Mouse (Mus musculus) liver, embryonic 14.5 days (tissue): ENCODE results near the gene 4931417E11Rik. TPM values are rescaled to one million over a fixed set of nuclear protein-coding genes. Genes with fewer than 3 reads are reported as not detected.

ENCODE experiments used
- ATAC-seq: fragments of 200-750 bp; cut with Nextera tagmentation; 2 replicates; pipeline ENCODE4 v1.8.0; 2017; ENCODE audit warnings: moderate number of reproducible peaks, mild to moderate bottlenecking, moderate library complexity; ENCODE audit not compliant: insufficient read depth
- DNase-seq, 3 experiments: peaks; one replicate each; pipeline ENCODE4 v3.0.0-alpha.2; 2012 to 2013; ENCODE audit warnings: low read depth in 3 of 3, low spot score in 3 of 3
- H3K27ac ChIP-seq: fragments of 300-500 bp; sonication (generic); 2 replicates; pipeline ENCODE4 v1.5.1; 2014; ENCODE audit warnings: moderate library complexity, mild to moderate bottlenecking, control low read depth, inconsistent platforms
- H3K27me3 ChIP-seq: fragments of 300-500 bp; sonication (generic); 2 replicates; pipeline ENCODE4 v1.6.1; 2014; ENCODE audit warnings: mild to moderate bottlenecking, low read length, moderate library complexity; ENCODE audit not compliant: control insufficient read depth, insufficient read depth
- H3K36me3 ChIP-seq: fragments of 300-500 bp; sonication (generic); replicated peaks from 2 replicates; pipeline ENCODE4 v1.6.1; 2014; ENCODE audit warnings: low read depth; ENCODE audit not compliant: control insufficient read depth, insufficient read depth
- H3K4me1 ChIP-seq, 2 experiments: fragments of 200-500 bp in 1 of 2; fragments of 300-500 bp in 1 of 2; sonication (generic) in 1 of 2; replicated peaks; 2 replicates each; pipeline ENCODE4 v1.6.1; 2012 to 2014; ENCODE audit warnings: antibody characterized with exemption in 1 of 2, inconsistent platforms in 1 of 2, low read length in 1 of 2; ENCODE audit not compliant: control insufficient read depth in 2 of 2, insufficient read depth in 2 of 2
- H3K4me2 ChIP-seq: fragments of 300-500 bp; sonication (generic); 2 replicates; pipeline ENCODE4 v1.6.1; 2014; ENCODE audit warnings: low read depth, mild to moderate bottlenecking, control low read depth, moderate library complexity
- H3K4me3 ChIP-seq, 2 experiments: fragments of 200-500 bp in 1 of 2; fragments of 300-500 bp in 1 of 2; sonication (generic) in 1 of 2; 2 replicates each; pipeline ENCODE4 v1.5.1; 2012 to 2014; ENCODE audit warnings: low read depth in 2 of 2, low read length in 2 of 2, mild to moderate bottlenecking in 2 of 2, control low read depth in 1 of 2, inconsistent platforms in 1 of 2, moderate library complexity in 1 of 2; ENCODE audit not compliant: insufficient read depth in 1 of 2
- H3K9ac ChIP-seq: fragments of 300-500 bp; sonication (generic); replicated peaks from 2 replicates; pipeline ENCODE4 v1.6.1; 2014; ENCODE audit warnings: mild to moderate bottlenecking, control low read depth, moderate library complexity
- H3K9me3 ChIP-seq: fragments of 300-500 bp; sonication (generic); 2 replicates; pipeline ENCODE4 v1.6.1; 2016; ENCODE audit warnings: low read length, mixed read lengths; ENCODE audit not compliant: control insufficient read depth
- CTCF ChIP-seq: IDR thresholded peaks from 2 replicates; pipeline ENCODE4 v1.5.1; 2016; ENCODE audit warnings: antibody characterized with exemption, low read depth, control low read depth
- EP300 ChIP-seq: IDR thresholded peaks from 2 replicates; pipeline ENCODE4 v1.6.1; 2016; ENCODE audit warnings: antibody characterized with exemption, low read depth
- WGBS: fragments of 180-500 bp; shearing (Covaris S2); extraction: QIAGEN DNeasy Blood & Tissue Kit; methylation state at CpG from one replicate; pipeline ENCODE4 v1.1.7; 2014; ENCODE audit not compliant: insufficient replicate concordance; 5-methylcytosine and 5-hydroxymethylcytosine counted together
- polyA plus RNA-seq, 2 experiments: library from polyadenylated mRNA; depleted of rRNA in 1 of 2; stranded (reverse) in 1 of 2; unstranded in 1 of 2; fragments of >200 nt; fragmentation: Nextera tagmentation in 1 of 2; extraction: Ambion mirVana in 1 of 2; gene quantifications; 2 replicates each; pipeline versions ENCODE4 v1.2.1 to v1.2.3; 2012 to 2014

The 4931417E11Rik gene
- polyA plus RNA-seq, 2 experiments = not detected

- no peak for TF ChIP-seq EP300
- no peak for TF ChIP-seq CTCF
- Histone ChIP-seq H3K4me1 (no peaks in the 10 kb centered on the region), H3K27ac (no peak overlapping the region), H3K4me2 (no peak overlapping the region), H3K27me3 (no peaks in the 10 kb centered on the region), H3K36me3 (no peaks in the 10 kb centered on the region), H3K9ac (no peak overlapping the region), H3K4me3 (no peak overlapping the region), H3K9me3 (no peaks in the 10 kb centered on the region)
- ATAC-seq (no peak), DNase-seq (no peak)
- 80% methylated on average over 1 of the region's 1 CpGs for WGBS
Observed at GRCm38 (mm10) chr6:73490524-73490923, 21.1 kb upstream of the 4931417E11Rik start.

DNA sequence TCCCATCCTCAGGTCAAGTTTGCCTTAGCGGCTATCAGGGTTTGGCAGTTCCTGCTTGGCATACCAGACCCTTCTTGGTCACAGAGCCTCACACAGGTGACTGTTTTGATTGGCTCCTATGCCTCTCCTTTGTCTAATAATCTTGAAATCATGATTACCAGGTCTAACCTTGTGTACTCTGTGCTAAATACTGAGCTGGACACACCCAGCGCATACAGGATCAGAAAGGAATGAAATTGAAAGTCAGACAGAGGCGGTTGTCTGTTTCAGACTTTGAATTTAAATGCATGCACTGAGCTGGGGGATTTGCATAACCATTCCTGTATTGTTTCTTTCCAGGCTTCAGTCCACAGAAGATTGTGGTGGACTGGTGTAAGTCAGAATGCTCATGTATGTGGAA, 16.1 kb upstream of the 4931417E11Rik start:
- H3K9ac ChIP-seq = no peak overlapping the region
- H3K9me3 ChIP-seq = no peaks in the 10 kb centered on the region
- H3K27me3 ChIP-seq = no peaks in the 10 kb centered on the region
- H3K4me1 ChIP-seq = no peaks in the 10 kb centered on the region
- TF ChIP-seq CTCF = no peak
- no peak for TF ChIP-seq EP300
- no peaks in the 10 kb centered on the region for H3K36me3 ChIP-seq
- ATAC-seq (no peak), DNase-seq (no peak)
- no peak overlapping the region for H3K4me2 ChIP-seq
- H3K27ac ChIP-seq = no peak overlapping the region
- no peak overlapping the region for H3K4me3 ChIP-seq
- 63% methylated on average over 3 of the region's 3 CpGs for WGBS

- Histone ChIP-seq H3K36me3 (no peaks in the 10 kb centered on the region), H3K4me3 (no peak overlapping the region), H3K27me3 (no peaks in the 10 kb centered on the region), H3K27ac (no peak overlapping the region), H3K4me2 (no peak overlapping the region), H3K9me3 (no peaks in the 10 kb centered on the region), H3K9ac (no peak overlapping the region), H3K4me1 (no peaks in the 10 kb centered on the region)
- DNase-seq (no peak), ATAC-seq (no peak)
- TF ChIP-seq CTCF (no peak), EP300 (no peak)
- 41% methylated on average over 3 of the region's 3 CpGs for WGBS
Observed at GRCm38 (mm10) chr6:73466084-73466483, 3.4 kb downstream of the 4931417E11Rik start.

DNA sequence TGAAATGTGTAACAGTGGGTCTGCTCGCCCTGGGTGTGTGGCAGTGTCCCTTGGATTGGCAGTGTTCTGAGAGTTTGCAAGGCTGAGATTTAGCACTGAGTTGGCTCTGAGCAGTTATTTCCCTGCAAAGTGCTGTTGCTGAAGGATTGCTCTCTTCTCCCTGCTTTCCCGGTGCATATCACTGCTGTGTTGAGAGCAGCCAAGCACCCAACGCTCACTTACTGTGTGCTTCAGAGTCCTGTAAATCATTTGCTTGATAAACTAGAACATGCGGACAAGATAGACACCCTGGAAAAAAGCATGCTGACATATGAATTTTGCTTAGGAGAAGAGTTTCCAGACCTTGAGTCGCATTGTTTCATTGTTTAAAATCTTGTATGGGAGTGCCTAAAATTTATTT, 6.9 kb downstream of the 4931417E11Rik start:
- 55% methylated on average over 5 of the region's 5 CpGs for whole genome bisulfite sequencing
- TF ChIP-seq CTCF (no peak), EP300 (no peak)
- Histone ChIP-seq H3K36me3 (no peaks in the 10 kb centered on the region), H3K4me2 (no peak overlapping the region), H3K27ac (no peak overlapping the region), H3K9ac (no peak overlapping the region), H3K9me3 (no peaks in the 10 kb centered on the region), H3K4me1 (no peaks in the 10 kb centered on the region), H3K4me3 (no peak overlapping the region), H3K27me3 (no peaks in the 10 kb centered on the region)
- DNase-seq = no peak
- ATAC-seq = no peak

DNA sequence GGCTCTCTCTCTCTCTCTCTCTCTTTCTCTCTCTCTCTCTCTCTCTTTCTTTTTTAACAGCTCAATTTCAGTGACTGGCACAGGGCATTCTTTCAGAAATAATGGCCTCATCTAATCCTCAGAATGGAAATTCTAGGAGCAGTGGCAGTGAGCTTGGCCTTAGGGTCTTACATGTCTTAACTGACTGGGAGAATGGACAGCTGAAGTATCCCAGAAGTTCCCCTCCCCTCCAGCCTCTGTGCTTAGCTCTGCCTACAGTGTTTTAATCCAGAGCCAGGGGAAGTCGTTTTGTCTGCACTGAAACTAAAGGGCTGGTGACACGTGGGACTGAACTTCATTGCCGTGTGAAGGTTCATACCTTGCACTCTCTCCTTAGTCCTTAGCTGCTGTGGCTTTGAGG, 35.6 kb downstream of the 4931417E11Rik start:
- WGBS = 42% methylated on average over 3 of the region's 3 CpGs
- Histone ChIP-seq H3K4me3 (no peak overlapping the region), H3K9me3 (no peaks in the 10 kb centered on the region), H3K4me2 (no peak overlapping the region), H3K27me3 (no peaks in the 10 kb centered on the region), H3K9ac (no peak overlapping the region), H3K27ac (no peak overlapping the region), H3K4me1 (no peaks in the 10 kb centered on the region), H3K36me3 (no peaks in the 10 kb centered on the region)
- TF ChIP-seq CTCF (no peak), EP300 (no peak)
- DNase-seq = no peak
- no peak for ATAC-seq
